Mouse (Mus musculus): ENCODE results near the gene Rpl7l1. TPM values are rescaled to one million over a fixed set of nuclear protein-coding genes. Genes with fewer than 3 reads are reported as not detected.
A peak's percentile ranks its signal among the peaks of the same experiment; 100 is the strongest.

Gene Rpl7l1
- total RNA-seq, 1 experiment from 2014 or later = 185 TPM

DNA sequence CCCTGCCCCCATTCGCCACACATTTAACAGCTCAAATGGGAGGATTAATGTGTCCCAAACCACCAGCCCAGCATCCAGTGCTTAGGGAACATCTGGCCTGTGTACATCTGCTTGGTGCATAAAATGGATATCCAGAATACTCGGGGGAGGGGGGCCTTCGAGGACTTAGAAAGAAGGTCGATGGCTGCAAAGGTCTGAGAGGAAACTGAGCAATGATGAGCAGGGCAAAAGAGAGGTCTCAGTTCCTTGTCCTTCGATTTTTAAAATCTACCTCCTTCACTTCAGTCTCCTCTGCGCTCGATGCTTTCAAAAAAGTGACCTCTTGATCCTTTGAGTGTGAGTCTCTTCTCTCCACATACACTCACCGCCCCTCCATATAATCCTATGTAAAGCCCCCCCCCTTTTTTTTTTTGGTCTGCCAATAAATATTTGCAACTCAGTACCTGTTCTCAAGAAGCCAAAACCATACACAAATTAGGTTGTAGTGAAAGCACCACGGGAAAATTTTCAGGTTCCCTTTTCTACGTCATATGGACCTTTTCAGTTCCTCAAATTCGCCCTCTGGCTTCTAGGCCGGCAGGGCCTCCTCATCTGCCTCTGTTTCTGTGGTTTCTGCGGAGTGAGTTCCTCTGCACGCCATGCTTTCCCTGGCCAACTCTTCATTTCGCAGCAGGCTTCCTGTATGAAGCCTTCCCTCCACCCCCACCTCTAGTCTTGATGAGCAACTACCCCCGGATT, 31.2 kb downstream of the Rpl7l1 start:
- peak; percentile 85 to 87 for ATAC-seq (replicated peaks in 1 of 2; ENCODE audit: insufficient read depth in 1 of 2, low FRiP score in 2 of 2, low TSS enrichment in 1 of 2, low read depth in 1 of 2, poor library complexity in 2 of 2, severe bottlenecking in 2 of 2)

DNA sequence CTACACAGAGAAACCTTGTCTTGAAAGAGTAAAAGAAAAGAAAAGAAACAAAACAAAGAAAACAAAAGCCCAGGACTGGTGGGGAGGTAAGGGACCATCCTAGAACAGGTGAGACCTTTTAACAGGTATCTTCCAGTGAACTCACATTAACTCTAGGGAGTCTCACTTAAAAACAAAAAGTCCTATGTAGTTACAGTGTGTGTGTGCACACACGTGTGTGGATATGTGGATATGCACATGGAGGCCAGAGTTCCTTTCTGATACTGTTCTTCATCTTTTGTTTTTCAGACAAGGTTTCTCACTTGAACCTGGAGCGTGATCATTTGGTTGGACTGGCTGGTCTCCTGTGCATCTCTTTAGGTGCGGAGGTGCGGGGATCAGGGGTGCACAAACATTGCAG, 31.9 kb downstream of the Rpl7l1 start:
- ATAC-seq (replicated peaks in 1 of 2; ENCODE audit: insufficient read depth in 1 of 2, low FRiP score in 2 of 2, low TSS enrichment in 1 of 2, low read depth in 1 of 2, poor library complexity in 2 of 2, severe bottlenecking in 2 of 2) = no peak

GRCm38 (mm10) chr17:46749282-46749681, 33.2 kb downstream of the Rpl7l1 start:
- ATAC-seq (replicated peaks in 1 of 2; ENCODE audit: insufficient read depth in 1 of 2, low FRiP score in 2 of 2, low TSS enrichment in 1 of 2, low read depth in 1 of 2, poor library complexity in 2 of 2, severe bottlenecking in 2 of 2) = no peak

DNA sequence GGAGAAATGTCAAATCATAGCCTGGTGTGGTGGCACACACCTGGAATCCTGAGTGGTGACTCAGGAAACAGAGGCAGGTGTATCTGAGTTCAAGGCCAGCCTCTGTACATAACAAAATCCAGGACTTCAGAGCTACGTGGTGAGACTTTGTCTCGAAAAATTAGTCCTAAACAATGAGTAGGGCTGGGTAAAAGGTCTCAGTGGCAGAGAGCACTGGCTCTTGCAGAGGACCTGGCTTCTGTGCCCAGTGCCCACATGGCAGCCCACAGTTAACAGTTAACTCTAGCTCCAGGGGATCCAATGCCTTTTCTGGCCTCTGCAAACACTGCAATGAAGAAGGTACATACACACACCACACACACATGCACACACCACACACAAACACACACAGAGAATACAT, 34.7 kb downstream of the Rpl7l1 start:
- no peak for ATAC-seq (replicated peaks in 1 of 2; ENCODE audit: insufficient read depth in 1 of 2, low FRiP score in 2 of 2, low TSS enrichment in 1 of 2, low read depth in 1 of 2, poor library complexity in 2 of 2, severe bottlenecking in 2 of 2)

GRCm38 (mm10) chr17:46747234-46747633, 35.2 kb downstream of the Rpl7l1 start:
- no peak for ATAC-seq (replicated peaks in 1 of 2; ENCODE audit: insufficient read depth in 1 of 2, low FRiP score in 2 of 2, low TSS enrichment in 1 of 2, low read depth in 1 of 2, poor library complexity in 2 of 2, severe bottlenecking in 2 of 2)

- no peak for ATAC-seq (replicated peaks in 1 of 2; ENCODE audit: insufficient read depth in 1 of 2, low FRiP score in 2 of 2, low TSS enrichment in 1 of 2, low read depth in 1 of 2, poor library complexity in 2 of 2, severe bottlenecking in 2 of 2)
Observed at GRCm38 (mm10) chr17:46745506-46745905, 37.0 kb downstream of the Rpl7l1 start.

GRCm38 (mm10) chr17:46742986-46743385, 39.5 kb downstream of the Rpl7l1 start:
- no peak for ATAC-seq (replicated peaks in 1 of 2; ENCODE audit: insufficient read depth in 1 of 2, low FRiP score in 2 of 2, low TSS enrichment in 1 of 2, low read depth in 1 of 2, poor library complexity in 2 of 2, severe bottlenecking in 2 of 2)

DNA sequence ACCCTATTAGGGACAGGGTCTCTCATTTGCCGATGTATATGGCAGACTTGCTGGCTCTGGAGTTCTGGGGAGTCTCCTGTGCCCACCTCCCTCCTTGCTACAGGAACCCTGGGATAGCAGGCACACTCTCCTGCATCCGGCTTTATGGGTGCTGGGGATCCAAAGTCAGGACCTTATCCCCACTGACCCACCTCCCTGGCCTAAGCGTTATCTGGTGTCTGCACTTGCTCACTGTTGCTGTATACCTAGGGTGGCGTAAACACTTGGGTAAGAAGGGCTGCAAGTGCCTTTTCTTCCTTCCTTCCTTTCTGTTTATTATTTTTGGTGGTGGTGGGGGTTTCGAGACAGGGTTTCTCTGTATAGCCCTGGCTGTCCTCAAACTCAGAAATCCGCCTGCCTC, 41.2 kb downstream of the Rpl7l1 start:
- ATAC-seq (replicated peaks in 1 of 2; ENCODE audit: insufficient read depth in 1 of 2, low FRiP score in 2 of 2, low TSS enrichment in 1 of 2, low read depth in 1 of 2, poor library complexity in 2 of 2, severe bottlenecking in 2 of 2) = no peak

DNA sequence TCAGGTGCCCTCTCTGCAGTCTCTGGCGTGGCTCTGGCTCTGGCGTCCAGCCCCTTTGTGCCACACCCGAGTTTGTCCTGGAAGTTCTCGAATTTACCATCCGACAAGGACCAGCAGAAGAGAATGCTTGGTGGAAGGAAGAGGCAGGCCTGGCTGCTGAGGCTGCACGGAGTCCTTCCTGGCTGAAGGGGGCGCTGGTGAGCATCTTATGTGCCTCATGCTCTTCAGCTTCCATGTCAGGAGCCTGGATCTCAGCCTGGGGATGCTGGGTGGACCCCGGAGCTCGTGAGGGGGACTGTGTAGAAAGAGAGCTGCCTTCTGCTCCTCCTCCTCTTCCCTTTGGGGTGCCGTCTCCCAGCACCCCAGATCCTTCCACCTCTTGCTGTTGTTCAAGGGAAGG, 46.3 kb downstream of the Rpl7l1 start:
- peak in 1 of 2 experiments; percentile 58; a peak in 2 of 4 replicates for ATAC-seq (replicated peaks in 1 of 2; ENCODE audit: insufficient read depth in 1 of 2, low FRiP score in 2 of 2, low TSS enrichment in 1 of 2, low read depth in 1 of 2, poor library complexity in 2 of 2, severe bottlenecking in 2 of 2)

DNA sequence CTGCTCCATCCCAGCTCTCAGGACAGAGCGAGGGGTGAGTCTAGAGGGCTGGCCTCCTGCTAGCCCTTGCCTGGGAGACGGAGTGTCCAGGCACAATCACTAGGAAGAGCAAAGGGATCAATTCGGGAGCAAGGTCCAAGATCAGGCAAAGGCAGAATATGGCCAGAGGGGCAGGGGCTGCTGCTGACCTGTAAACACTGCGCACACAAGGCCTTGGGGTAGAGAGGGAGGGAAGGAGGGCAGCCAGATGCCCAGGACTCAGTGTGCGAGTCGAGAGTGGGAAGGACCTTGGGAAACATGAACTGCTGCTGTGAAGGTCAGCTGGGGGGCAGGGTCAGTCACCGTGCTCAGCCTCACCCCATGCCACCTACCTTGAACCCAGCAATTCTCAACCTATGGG, 47.2 kb downstream of the Rpl7l1 start:
- ATAC-seq (replicated peaks in 1 of 2; ENCODE audit: insufficient read depth in 1 of 2, low FRiP score in 2 of 2, low TSS enrichment in 1 of 2, low read depth in 1 of 2, poor library complexity in 2 of 2, severe bottlenecking in 2 of 2) = no peak

DNA sequence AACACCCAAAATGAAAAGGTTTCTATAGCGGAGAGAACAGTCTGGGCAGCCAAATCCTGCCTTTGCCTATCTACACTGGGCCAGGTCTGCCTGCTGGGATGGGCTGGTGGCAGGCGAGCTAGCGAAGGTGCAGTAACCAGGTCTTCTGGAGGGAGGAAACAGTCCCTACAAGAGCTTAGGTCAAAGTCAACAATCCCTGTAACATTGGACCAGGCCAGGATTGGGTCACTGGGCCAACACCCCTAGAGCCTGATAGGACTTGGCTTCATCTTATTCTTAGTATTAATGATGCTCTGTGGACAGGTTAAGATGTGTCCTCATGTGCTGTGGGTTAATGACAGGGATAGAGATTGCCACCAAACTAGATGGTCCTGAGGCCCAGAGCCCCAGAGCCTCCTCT, 48.4 kb downstream of the Rpl7l1 start:
- no peak for ATAC-seq (replicated peaks in 1 of 2; ENCODE audit: insufficient read depth in 1 of 2, low FRiP score in 2 of 2, low TSS enrichment in 1 of 2, low read depth in 1 of 2, poor library complexity in 2 of 2, severe bottlenecking in 2 of 2)

DNA sequence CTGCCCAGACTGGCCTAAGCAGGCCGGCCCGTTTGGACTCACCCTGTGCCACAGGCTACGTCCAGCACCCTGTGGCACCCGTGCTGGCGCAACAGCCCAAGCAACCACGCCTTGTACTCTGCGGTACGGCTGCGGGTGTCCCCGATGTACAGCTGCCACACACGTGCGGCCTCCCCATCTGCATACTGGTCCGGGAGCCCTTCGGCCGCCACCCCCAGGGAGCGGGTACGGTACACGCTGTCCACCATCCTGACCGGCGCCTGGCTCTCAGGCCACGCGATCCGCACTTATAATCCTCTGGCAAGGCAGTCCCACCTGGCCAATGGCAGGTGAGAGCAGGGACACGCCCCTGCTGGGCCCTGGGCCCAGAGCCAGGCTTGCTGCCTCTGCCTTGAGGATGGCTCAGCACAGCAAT, 53.6 kb downstream of the Rpl7l1 start, which contains the start of gene Gnmt:
Gene Gnmt (minus strand): TSS at position 265 of the 415 bp plus-strand sequence.
- no peak for ATAC-seq (replicated peaks in 1 of 2; ENCODE audit: insufficient read depth in 1 of 2, low FRiP score in 2 of 2, low TSS enrichment in 1 of 2, low read depth in 1 of 2, poor library complexity in 2 of 2, severe bottlenecking in 2 of 2)

DNA sequence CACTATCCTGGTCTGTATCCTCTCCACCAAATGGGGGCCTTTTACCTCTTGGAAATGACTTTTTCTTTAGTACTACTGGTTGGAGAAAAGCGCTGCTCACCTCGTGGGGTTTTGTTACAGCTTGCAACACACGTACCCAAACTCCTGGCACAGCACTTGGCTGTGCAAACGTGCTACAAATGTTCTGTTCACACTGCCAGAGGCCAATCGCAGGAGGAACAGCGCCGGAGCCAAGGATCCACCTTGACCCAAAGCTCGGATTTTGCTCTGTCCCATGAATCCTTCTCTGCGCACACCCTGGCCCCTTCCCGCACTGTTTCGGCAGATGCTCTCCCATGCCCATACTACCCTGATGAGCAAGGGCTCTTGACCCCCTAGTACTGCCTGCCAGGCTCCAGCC, 54.0 kb downstream of the Rpl7l1 start:
- no peak for ATAC-seq (replicated peaks in 1 of 2; ENCODE audit: insufficient read depth in 1 of 2, low FRiP score in 2 of 2, low TSS enrichment in 1 of 2, low read depth in 1 of 2, poor library complexity in 2 of 2, severe bottlenecking in 2 of 2)

GRCm38 (mm10) chr17:46728021-46728420, 54.5 kb downstream of the Rpl7l1 start:
- no peak for ATAC-seq (replicated peaks in 1 of 2; ENCODE audit: insufficient read depth in 1 of 2, low FRiP score in 2 of 2, low TSS enrichment in 1 of 2, low read depth in 1 of 2, poor library complexity in 2 of 2, severe bottlenecking in 2 of 2)

DNA sequence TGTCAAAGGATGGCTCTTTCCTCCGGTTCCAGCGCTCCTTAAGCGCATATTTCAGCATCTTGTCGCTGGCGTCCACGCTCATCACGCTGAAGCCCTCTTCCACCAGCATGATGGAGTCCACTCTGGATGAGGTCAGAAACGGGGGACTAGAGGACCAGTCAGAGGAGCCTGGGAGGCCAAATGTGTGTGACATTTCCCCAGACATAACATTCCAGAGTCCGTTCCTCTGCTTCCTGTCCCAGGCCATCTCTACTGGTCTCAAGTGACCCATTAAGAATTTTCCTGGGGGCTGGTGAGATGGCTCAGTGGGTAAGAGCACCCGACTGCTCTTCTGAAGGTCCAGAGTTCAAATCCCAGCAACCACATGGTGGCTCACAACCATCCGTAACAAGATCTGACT, 55.2 kb downstream of the Rpl7l1 start:
- ATAC-seq (replicated peaks in 1 of 2; ENCODE audit: insufficient read depth in 1 of 2, low FRiP score in 2 of 2, low TSS enrichment in 1 of 2, low read depth in 1 of 2, poor library complexity in 2 of 2, severe bottlenecking in 2 of 2) = no peak

DNA sequence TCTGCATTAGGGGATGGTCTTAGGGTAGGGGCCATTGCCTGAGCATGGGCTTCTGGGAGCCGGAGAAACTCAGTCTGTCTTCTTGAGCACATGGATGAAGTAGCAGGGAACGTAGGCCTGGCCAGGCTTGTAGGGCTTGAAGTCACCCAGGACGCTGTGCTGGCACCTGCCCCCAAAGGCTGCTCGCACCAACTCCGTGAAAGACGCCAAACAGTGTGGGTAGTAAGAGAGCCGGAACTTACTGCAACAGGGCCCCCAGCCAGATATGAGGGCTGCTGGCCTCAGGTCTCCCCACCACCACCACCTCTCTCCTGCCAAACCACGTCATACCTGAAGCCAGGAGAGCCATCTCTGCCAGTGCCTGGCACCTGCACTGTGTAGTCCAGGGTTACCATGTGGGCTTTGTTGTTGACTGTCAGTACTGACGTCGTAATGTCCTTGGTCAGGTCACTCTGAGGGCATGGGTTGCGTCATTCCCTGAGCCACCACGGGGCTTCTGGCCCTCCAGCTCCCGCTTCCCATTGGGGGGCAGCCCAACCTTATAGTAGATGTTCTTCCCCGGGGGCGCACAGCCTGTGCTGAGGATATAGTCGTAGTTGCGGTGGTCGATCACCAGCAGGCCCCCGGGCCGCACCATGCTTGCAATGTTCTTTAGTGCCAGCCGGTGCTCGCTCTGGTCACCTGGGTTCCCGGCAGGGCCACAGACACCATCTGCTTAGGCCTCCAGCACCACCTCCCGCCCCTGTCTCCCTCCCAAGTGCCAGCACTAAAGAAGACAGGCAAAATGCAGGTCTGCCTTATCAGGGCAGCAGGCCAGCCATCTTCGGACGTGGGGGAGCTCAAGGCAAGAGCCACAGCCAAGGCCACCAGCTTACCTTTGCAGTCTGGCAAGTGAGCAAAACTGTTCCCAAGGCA, 56.5 kb downstream of the Rpl7l1 start:
- no peak for ATAC-seq (replicated peaks in 1 of 2; ENCODE audit: insufficient read depth in 1 of 2, low FRiP score in 2 of 2, low TSS enrichment in 1 of 2, low read depth in 1 of 2, poor library complexity in 2 of 2, severe bottlenecking in 2 of 2)

DNA sequence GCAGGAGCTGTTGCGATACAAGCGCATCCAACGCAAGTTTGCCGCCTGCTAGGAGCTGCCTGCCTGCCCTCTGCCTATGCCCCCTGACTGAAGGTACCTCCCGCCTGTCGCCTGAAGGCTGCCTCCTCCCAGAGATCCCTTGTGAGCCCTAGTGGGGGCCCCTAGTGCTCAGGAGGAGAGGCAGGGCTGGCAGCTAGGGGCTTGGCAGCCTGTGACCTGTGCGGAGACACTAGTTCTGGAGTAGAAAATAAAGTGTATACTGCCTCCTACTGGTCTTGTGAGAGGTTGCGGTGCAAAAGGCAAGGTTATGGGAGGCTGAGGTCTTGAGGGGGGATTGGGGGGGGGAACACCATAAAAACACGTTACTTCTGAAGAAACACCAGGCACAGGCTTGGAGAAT, 57.2 kb downstream of the Rpl7l1 start:
- ATAC-seq (replicated peaks in 1 of 2; ENCODE audit: insufficient read depth in 1 of 2, low FRiP score in 2 of 2, low TSS enrichment in 1 of 2, low read depth in 1 of 2, poor library complexity in 2 of 2, severe bottlenecking in 2 of 2) = peak; percentile 52 to 60

- no peak for ATAC-seq (replicated peaks in 1 of 2; ENCODE audit: insufficient read depth in 1 of 2, low FRiP score in 2 of 2, low TSS enrichment in 1 of 2, low read depth in 1 of 2, poor library complexity in 2 of 2, severe bottlenecking in 2 of 2)
Observed at GRCm38 (mm10) chr17:46724477-46725084, 57.9 kb downstream of the Rpl7l1 start.

All from hematopoietic stem cell, adult 5-6 weeks (primary cell).